Mouse (Mus musculus): Measurements from ENCODE around the gene Kcnj12. TPM values are rescaled to one million over a fixed set of nuclear protein-coding genes. Genes with fewer than 3 reads are reported as not detected.
A peak's percentile ranks its signal among the peaks of the same experiment; 100 is the strongest.

Kcnj12 gene
- polyA plus RNA-seq, 1 experiment from 2014 or later = 2.5 TPM

- 51% methylated on average over 11 of the region's 11 CpGs for WGBS
- no peaks in the 10 kb centered on the region for H3K36me3 ChIP-seq (replicated peaks)
- H3K4me1 ChIP-seq = peaks cover 48% of the 10 kb centered on the region
- DNase-seq (ENCODE audit: low spot score) = peak; percentile 42
- peaks cover 39% of the 10 kb centered on the region for H3K27me3 ChIP-seq (replicated peaks; ENCODE audit: low read depth, poor library complexity, severe bottlenecking)
- H3K4me3 ChIP-seq = 0 out of 2 replicates have a peak overlapping the region, but pooled peaks have one; percentile 1
- H3K9me3 ChIP-seq = no peaks in the 10 kb centered on the region
- H3K27ac ChIP-seq (replicated peaks) = peak overlapping the region; percentile 69; the same call in 1 of the 2 replicates
Observed at GRCm38 (mm10) chr11:61028211-61028950, 6.0 kb downstream of the Kcnj12 start.

GRCm38 (mm10) chr11:61029116-61029740 is 6.9 kb downstream of the Kcnj12 start:
- Histone ChIP-seq H3K27ac (replicated peaks) (no peak overlapping the region), H3K27me3 (replicated peaks; ENCODE audit: low read depth, poor library complexity, severe bottlenecking) (peaks cover 31% of the 10 kb centered on the region), H3K36me3 (replicated peaks) (no peaks in the 10 kb centered on the region), H3K4me3 (no peak overlapping the region), H3K9me3 (no peaks in the 10 kb centered on the region), H3K4me1 (peaks cover 42% of the 10 kb centered on the region)
- WGBS = 67% methylated on average over 4 of the region's 4 CpGs
- no peak for DNase-seq (ENCODE audit: low spot score)

DNA sequence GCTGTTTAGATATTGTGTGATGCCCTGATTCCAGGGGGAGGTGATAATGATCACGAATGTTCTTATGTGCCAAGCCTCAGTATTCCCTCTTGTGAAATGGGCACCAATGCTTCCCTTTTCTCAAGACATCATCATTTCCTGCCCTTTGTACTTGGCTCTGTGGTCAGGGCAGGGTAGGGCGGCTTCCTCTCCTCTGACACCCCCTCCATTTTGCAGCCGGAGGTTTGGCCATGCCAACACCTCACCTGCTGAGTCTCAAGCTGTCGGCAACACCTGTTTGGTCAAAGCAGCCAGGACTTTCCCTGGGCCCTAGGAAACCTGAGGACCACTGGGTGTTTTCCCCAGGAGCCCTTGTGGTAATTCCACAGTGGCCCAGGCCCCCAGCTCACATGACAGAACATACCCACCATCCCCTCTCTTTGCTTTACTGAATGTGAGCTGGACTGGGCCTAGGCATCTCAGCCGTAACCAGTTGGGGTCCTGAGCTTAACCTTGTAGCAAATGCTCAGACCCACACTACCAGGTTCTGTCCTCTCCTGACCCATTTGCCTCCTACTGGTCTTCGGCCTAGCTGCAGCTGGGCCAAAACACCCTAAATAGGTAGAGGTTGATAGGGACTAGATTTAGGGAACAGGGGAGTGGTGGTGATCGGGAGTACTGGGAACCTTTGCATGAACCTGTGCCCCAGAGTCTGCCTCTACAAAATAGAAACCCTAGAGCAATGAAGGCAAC is 7.7 kb downstream of the Kcnj12 start:
- WGBS = 93% methylated on average over 7 of the region's 7 CpGs
- no peak for DNase-seq (ENCODE audit: low spot score)
- H3K4me3 ChIP-seq = no peak overlapping the region

GRCm38 (mm10) chr11:61031137-61031536 is 8.8 kb downstream of the Kcnj12 start:
- 90% methylated on average over 7 of the region's 7 CpGs for WGBS
- no peaks in the 10 kb centered on the region for H3K9me3 ChIP-seq
- peaks cover 23% of the 10 kb centered on the region for H3K4me1 ChIP-seq
- no peaks in the 10 kb centered on the region for H3K36me3 ChIP-seq (replicated peaks)
- H3K27ac ChIP-seq (replicated peaks) = no peak overlapping the region
- H3K27me3 ChIP-seq (replicated peaks; ENCODE audit: low read depth, poor library complexity, severe bottlenecking) = peaks cover 12% of the 10 kb centered on the region
- H3K4me3 ChIP-seq = no peak overlapping the region
- DNase-seq (ENCODE audit: low spot score) = no peak

More for the DNA sequence above, 7.7 kb downstream of the Kcnj12 start:
- H3K9me3 ChIP-seq = no peaks in the 10 kb centered on the region
- H3K4me1 ChIP-seq = peaks cover 33% of the 10 kb centered on the region
- peaks cover 23% of the 10 kb centered on the region for H3K27me3 ChIP-seq (replicated peaks; ENCODE audit: low read depth, poor library complexity, severe bottlenecking)
- H3K36me3 ChIP-seq (replicated peaks) = no peaks in the 10 kb centered on the region
- H3K27ac ChIP-seq (replicated peaks) = no peak overlapping the region

DNA sequence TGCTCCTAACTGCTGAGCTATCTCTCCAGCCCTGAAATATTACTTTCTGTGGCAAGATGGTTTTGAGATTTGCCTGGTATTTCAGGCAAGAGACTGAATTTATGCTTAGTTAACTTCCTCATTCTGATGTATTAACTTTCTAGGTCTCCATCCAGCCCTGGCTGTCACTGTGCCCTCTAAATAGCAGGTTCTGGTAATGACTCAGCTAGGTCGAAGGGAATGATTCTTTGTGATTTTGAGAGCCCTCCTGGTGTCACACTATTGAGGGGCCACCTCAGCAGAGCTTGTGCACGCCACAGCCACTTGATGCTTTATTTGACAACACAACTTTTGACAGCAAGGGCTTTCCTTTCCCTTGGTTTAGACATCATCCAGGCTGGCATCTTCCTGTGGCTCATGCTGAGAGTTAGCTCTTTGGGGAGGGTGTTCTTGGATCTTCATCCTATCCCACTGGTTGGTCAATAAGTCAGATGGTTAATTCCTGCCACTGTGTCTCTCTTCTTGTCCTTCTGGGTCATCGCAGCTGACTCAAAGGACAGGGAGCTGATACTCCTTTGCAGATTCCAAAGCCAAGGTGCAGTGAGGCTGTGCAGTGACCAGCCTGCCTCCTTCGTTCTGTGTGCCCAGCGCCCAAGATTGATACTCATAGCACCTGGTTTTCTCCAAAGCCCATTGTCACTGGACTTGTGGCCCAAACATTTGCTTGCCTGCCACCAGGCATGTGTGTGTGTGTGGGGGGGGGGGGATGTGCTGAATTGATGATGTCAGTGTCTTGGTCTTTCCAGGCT is 9.5 kb downstream of the Kcnj12 start:
- Histone ChIP-seq H3K4me1 (peaks cover 23% of the 10 kb centered on the region), H3K4me3 (no peak overlapping the region), H3K27ac (replicated peaks) (no peak overlapping the region), H3K9me3 (no peaks in the 10 kb centered on the region), H3K27me3 (replicated peaks; ENCODE audit: low read depth, poor library complexity, severe bottlenecking) (peaks cover 5% of the 10 kb centered on the region), H3K36me3 (replicated peaks) (no peaks in the 10 kb centered on the region)
- no peak for DNase-seq (ENCODE audit: low spot score)
- 84% methylated on average over 5 of the region's 5 CpGs for WGBS

DNA sequence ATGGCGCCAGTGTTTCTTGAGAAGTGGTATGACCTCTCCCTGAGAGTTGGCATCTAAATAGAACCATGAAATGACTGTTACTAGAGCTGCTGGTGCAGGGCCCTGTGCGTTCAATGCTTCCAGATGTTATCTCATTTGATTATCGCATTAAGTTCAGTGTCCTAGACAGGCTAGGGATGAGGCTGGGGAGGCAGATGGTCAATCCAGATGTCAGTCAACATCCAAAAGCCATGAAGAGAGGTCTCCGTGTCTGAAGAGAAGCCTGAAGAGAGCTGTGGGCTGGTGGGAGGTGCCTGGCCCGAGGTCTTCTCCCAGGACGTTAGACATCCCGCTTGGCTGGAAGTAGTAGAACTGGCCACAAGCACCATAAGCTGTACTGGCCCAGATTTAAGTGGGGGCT is 10.1 kb downstream of the Kcnj12 start:
- Histone ChIP-seq H3K4me3 (no peak overlapping the region), H3K27ac (replicated peaks) (no peak overlapping the region)

DNA sequence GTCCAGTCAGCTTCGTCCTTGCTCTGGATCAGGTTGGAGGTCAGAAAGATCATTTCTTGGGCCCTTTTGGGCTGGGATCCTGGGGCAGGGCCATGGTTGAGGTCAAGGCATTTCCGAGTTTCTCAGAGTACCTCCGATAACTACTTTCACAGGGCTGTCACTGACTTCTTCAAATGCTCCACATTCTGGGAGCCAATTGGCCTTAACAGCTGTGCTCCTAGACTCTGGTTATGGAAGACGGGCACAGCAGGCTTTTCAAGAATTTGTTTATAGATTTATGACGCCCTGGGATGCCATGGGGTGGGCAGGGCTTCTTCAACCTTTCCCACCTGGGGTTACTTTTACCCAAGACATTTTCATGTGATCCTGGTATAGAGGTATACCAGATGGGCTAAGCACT is 10.8 kb downstream of the Kcnj12 start:
- Histone ChIP-seq H3K4me3 (no peak overlapping the region), H3K4me1 (peaks cover 12% of the 10 kb centered on the region), H3K36me3 (replicated peaks) (no peaks in the 10 kb centered on the region), H3K27ac (replicated peaks) (no peak overlapping the region), H3K27me3 (replicated peaks; ENCODE audit: low read depth, poor library complexity, severe bottlenecking) (no peaks in the 10 kb centered on the region), H3K9me3 (no peaks in the 10 kb centered on the region)
- 72% methylated on average over 5 of the region's 5 CpGs for WGBS
- no peak for DNase-seq (ENCODE audit: low spot score)

More for the DNA sequence above, 10.1 kb downstream of the Kcnj12 start:
- Histone ChIP-seq H3K27me3 (replicated peaks; ENCODE audit: low read depth, poor library complexity, severe bottlenecking) (no peaks in the 10 kb centered on the region), H3K4me1 (peaks cover 19% of the 10 kb centered on the region), H3K36me3 (replicated peaks) (no peaks in the 10 kb centered on the region), H3K9me3 (no peaks in the 10 kb centered on the region)
- 84% methylated on average over 7 of the region's 7 CpGs for WGBS
- DNase-seq (ENCODE audit: low spot score) = no peak

- WGBS = 96% methylated on average over 9 of the region's 9 CpGs
Observed at GRCm38 (mm10) chr11:61036639-61037038, 14.3 kb downstream of the Kcnj12 start.

DNA sequence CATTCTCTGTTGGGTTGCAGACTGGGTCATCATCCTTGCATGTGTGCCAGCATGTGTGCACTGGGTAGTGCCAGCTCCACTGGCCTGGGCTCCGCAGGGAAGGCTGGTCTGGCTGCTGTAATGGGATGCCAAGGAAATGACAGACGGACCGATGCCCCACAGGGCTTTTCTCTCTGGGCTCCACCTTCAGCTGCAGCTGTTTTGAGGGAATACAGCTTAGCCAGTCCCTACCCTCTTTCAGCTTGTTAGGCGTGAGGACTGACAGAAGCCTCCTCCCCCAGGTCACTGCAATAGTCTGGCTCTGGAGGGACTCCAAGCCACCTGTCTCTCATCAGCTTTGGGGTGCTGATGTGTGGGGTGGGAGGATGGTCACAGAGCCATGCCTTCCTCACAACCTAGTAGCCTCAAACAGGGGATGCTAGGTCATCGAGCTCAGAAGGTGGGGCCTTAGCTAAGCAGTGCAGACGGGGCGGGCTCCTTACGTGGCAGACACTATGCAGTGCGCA is 16.0 kb downstream of the Kcnj12 start:
- Histone ChIP-seq H3K36me3 (replicated peaks) (no peaks in the 10 kb centered on the region), H3K4me3 (no peak overlapping the region), H3K27ac (replicated peaks) (no peak overlapping the region), H3K27me3 (replicated peaks; ENCODE audit: low read depth, poor library complexity, severe bottlenecking) (no peaks in the 10 kb centered on the region), H3K9me3 (no peaks in the 10 kb centered on the region), H3K4me1 (peaks cover 18% of the 10 kb centered on the region)
- DNase-seq (ENCODE audit: low spot score) = no peak
- WGBS = 84% methylated on average over 9 of the region's 9 CpGs

More at GRCm38 (mm10) chr11:61036639-61037038, 14.3 kb downstream of the Kcnj12 start:
- H3K36me3 ChIP-seq (replicated peaks) = no peaks in the 10 kb centered on the region
- no peaks in the 10 kb centered on the region for H3K27me3 ChIP-seq (replicated peaks; ENCODE audit: low read depth, poor library complexity, severe bottlenecking)
- no peak overlapping the region for H3K4me3 ChIP-seq
- no peak overlapping the region for H3K27ac ChIP-seq (replicated peaks)
- H3K4me1 ChIP-seq = peaks cover 3% of the 10 kb centered on the region; the same call in 1 of the 2 replicates
- no peaks in the 10 kb centered on the region for H3K9me3 ChIP-seq
- DNase-seq (ENCODE audit: low spot score) = no peak

DNA sequence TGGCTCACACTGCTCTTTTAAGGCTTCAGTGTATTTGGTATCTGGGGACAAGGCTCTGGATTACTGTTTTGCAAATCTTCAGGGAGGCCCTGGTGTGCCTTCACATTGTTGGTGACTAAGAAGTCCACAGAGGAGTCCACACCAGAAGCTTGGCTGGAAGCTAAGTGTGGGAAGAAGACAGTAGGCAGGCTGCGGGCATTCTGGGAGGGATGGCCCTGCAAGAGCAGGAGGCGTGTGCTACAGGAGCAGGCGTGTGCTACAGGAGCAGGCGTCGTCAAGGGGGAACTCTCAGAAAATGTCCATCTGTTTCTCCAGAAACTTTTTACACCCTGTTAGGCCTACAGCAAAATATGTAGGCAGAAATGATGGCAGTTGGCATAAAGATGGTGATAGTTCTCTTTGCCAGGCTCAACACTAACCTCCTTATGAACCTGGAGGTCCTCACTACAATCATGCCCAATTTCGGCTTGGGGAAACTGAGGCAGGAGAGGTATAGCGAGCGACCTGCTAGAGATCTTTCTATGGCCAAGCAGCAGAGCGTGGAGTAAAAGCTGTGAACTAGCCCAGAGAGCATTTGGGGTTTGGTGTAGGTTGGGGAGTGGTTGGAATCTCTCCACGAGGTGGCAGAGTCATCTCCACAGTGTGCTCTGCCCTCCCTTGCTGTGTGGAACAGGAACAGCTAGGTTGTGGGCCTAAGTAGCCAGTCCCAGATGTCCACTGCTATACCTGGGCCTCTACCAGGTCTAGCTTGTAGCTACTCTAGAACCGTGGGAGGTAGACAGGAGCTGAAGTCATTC is 18.7 kb downstream of the Kcnj12 start:
- Histone ChIP-seq H3K27ac (replicated peaks) (no peak overlapping the region), H3K4me1 (peaks cover 29% of the 10 kb centered on the region), H3K27me3 (replicated peaks; ENCODE audit: low read depth, poor library complexity, severe bottlenecking) (no peaks in the 10 kb centered on the region), H3K9me3 (no peaks in the 10 kb centered on the region), H3K4me3 (no peak overlapping the region), H3K36me3 (replicated peaks) (no peaks in the 10 kb centered on the region)
- WGBS = 84% methylated on average over 11 of the region's 11 CpGs
- DNase-seq (ENCODE audit: low spot score) = no peak

DNA sequence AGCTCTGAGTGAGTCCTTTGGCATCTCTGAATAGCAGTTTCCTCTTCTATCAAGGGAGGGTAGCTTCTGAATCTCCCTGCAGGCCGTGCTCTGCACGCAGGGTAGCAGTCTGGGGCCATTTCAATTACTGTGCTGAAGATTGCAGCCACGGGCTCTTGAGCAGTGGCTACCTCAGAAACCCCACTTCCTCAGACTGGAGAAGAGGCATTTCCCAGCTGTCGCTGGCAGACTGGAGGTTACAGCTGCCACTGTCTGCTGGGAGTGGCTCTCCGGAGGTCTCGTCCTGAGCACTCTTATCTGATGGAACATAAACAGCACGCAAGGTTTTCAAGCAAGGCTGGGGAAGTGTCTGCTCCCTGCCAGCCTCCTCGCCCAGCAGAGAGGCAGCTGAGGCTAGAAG is 20.2 kb downstream of the Kcnj12 start:
- H3K4me3 ChIP-seq = no peak overlapping the region
- no peaks in the 10 kb centered on the region for H3K27me3 ChIP-seq (replicated peaks; ENCODE audit: low read depth, poor library complexity, severe bottlenecking)
- no peak for DNase-seq (ENCODE audit: low spot score)
- H3K27ac ChIP-seq (replicated peaks) = no peak overlapping the region; the same call in 1 of the 2 replicates
- H3K9me3 ChIP-seq = no peaks in the 10 kb centered on the region
- 34% methylated on average over 8 of the region's 8 CpGs for WGBS
- H3K4me1 ChIP-seq = peaks cover 33% of the 10 kb centered on the region
- no peaks in the 10 kb centered on the region for H3K36me3 ChIP-seq (replicated peaks)

Measured in embryonic facial prominence, embryonic 10.5 days (tissue).